Mouse (Mus musculus): Measurements from ENCODE around the gene Ckmt2.

- TF ChIP-seq POLR2A (IDR thresholded peaks at IDR 0.05; ENCODE audit: borderline replicate concordance, control insufficient read depth, low read depth, low read length) (no peak), CTCF (IDR thresholded peaks at IDR 0.05; ENCODE audit: control insufficient read depth, insufficient read depth, low read length) (no peak)
Measured at GRCm38 (mm10) chr13:91876741-91877349, at the start of gene Ckmt2.
